Mouse (Mus musculus) spleen, adult 18-20 months (tissue): ENCODE results near the gene Cdkl4.
"Not testable (repeated sequence)": the region's sequence is repeated elsewhere in the genome, so short reads cannot be mapped to it uniquely, and the experiment has no call there.

ENCODE experiments used
- DNase-seq, 2 experiments: peaks; one replicate each; pipeline ENCODE4 v3.0.0; 2022; ENCODE audit warnings: mixed read lengths in 2 of 2

The Cdkl4 gene

GRCm38 (mm10) chr17:80562792-80563191 lies 14.8 kb downstream of the Cdkl4 start:
- no peak for DNase-seq

GRCm38 (mm10) chr17:80560669-80561401 lies 16.8 kb downstream of the Cdkl4 start:
- DNase-seq: peak; percentile 54 to 78

DNA sequence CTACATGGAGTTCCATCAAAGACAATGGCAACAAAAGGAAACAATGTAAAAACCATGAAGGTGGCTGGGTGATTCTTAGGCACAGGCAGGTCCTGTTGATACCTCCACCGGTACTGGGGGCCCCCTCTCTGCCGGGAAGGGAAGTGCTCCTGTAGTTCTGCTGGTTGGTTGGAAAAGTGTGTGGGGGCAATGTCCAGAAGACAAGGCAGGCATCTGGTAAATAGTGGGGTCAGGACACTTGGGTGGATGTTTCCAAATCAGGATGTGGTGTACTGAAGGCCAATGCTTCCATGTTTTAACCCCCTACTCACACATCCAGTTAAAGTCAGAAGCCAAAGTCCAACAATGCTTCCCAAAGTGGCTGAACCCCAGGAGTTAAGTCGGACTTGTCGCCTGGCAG lies 17.9 kb downstream of the Cdkl4 start:
- no peak for DNase-seq

- peak in 1 of 2 experiments; percentile 58 for DNase-seq
Observed at GRCm38 (mm10) chr17:80559050-80559449, 18.6 kb downstream of the Cdkl4 start.

- no peak for DNase-seq
Observed at GRCm38 (mm10) chr17:80558583-80558982, 19.0 kb downstream of the Cdkl4 start.

DNA sequence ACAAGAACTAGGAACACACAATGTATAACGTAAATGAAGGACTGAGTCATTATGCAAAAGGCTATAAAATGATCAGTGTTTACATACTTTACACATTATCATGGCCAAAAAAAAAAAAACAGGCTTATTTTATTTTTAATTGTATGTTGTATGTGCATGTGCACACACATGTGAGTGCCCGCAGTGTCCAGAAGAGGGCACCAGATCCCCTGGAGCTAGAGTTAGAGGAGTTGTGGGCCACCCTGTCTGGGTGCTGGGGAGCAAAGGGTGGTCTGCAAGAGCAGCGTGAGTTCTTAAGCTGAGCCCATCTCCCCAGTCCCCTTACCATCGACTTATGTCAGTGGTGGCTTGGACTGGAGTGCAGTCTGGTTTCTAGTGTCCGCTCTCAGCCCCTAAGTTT lies 20.2 kb downstream of the Cdkl4 start:
- no peak for DNase-seq

DNA sequence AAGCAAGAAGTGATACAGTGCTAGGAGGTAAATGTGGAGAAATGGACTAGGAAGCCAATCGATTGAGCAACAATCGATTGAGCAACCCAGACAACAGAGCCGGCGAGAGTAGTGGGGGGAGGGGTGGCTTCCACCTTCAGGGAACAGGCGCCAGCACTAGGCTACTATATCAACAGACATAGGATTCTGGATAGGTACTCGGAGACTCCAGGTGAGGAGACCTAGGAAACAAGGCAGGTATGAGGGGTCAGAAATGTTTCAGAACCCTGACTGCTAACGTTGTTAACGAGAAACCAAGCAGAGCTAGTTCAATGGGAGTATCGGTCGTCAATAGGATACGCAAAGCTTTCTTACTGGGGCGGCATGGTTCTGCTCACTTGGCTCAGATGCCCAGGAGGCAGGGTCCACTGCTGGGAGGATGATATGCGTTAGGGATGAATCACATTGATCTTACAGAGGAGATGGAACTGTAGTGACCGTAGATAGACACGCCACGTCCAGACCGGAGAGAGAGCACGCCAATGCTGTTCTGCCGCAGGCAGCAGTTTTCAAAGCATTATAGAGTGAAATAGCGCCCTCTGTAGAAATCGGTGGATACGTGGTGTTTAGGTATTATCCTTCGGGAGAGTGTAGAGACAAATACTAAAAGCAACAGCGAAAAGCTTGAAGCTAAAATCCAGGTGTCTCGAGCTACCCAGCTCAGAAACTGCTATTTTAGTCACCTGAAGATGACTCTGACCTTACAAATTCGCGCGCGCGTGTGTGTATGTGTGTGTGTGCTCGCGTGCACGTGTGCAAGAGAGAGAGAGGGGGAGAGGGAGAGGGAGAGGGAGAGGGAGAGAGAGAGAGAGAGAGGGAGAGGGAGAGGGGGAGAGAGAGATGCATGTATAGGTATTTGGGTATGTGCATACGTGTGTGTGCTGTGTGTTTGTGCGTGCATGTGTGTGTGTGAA lies 24.0 kb downstream of the Cdkl4 start:
- peak; percentile 30 to 63 for DNase-seq

DNA sequence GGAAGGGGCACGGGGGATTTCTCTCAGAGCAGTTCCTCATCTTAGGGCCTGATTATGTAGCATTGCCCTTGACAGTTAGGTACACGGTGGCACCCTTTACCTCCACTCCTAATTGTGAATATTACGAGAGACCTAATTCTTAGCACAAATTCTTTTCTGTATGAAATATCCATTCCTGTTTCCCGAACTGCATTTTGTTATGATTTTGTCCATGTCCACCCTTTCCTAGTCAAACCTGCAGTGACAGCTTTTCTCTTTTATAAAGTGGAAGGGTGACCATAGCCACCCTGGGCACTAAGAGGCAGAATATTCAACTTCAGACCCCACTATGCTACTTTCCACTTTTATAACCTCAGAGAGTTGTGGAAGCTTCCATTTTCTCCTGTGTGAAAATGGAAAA lies 25.0 kb downstream of the Cdkl4 start:
- no peak for DNase-seq

- DNase-seq: no peak
Observed at GRCm38 (mm10) chr17:80550981-80551380, 26.6 kb downstream of the Cdkl4 start.

DNA sequence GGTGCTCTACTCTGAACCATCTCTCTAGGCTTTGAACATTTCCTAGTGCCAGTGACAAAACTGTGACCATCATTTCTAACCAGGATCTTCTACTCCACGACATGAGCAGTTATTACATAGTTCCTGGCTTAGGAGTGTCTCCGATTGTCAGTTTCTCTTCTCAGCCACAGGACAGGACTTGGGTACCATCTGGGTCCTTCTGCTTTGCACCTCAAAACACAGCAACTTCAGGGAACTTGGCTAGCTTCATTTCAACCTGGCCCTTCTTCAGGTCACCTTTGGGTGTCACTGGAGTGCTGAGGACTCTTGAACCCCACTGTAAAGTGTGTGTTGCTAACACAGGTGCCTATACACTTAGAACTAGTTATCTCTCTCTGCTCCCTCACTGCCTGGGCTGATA lies 30.8 kb downstream of the Cdkl4 start:
- DNase-seq: no peak

GRCm38 (mm10) chr17:80546227-80546626 lies 31.4 kb downstream of the Cdkl4 start:
- no peak for DNase-seq

DNA sequence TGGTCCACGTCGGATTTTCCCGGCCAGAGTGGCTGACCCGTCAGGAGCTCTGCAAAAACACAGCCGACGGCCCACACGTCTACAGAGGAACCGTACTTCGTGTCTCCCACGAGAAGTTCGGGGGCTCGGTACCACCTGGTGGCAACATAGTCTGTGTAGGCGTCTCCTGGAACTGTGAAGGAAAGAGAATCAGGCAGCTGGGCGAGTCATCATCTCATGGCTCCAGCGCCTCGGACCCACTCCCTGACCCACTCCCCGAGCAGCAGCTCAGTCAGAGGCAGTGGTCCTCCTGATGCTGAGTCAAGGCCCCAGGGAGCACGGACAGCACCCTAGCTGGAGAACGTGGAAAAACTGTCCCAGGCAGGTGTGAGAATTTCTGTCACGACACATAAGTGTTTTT lies 34.0 kb downstream of the Cdkl4 start:
- DNase-seq: no peak

DNA sequence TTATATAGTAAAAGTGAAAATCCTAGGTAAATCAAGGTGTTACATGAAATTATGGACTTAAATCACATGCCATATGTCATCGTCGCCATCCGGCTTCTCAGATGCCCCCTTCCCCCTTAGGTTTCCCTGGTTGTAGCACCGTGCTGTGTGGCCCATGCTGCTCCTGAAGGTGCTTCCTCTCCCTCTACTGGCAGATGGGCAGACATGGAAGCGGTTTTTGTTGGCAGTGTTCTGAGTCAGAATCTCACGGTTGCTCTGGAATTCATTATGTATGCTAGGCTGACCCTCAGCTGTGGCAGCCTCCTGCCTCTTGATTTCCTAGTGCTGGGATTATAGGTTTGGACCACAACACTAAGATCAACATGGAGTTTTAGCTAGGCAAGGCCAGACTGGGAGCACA lies 40.5 kb downstream of the Cdkl4 start:
- DNase-seq: no peak

GRCm38 (mm10) chr17:80535633-80536032 lies 42.0 kb downstream of the Cdkl4 start:
- no peak for DNase-seq

- DNase-seq: not testable (repeated sequence)
Observed at GRCm38 (mm10) chr17:80531351-80531750, 46.3 kb downstream of the Cdkl4 start.

- no peak for DNase-seq
Observed at GRCm38 (mm10) chr17:80523231-80523630, 54.4 kb downstream of the Cdkl4 start.

DNA sequence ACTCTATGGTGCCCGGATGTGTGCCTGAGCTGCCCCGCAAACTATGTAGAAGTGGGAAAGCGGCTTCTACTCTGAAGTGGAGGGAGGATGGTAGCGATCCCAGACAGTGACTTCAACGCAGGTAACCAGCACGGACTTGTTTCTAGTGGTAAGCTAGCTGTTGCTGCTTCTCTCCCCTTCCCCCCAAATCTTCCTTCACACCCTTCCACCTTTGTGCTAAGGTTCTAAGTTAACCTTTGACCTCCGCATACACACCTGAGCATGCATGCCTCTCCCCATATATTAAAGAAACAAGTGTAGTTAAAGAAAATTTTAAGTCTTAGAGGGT lies 55.4 kb downstream of the Cdkl4 start:
- no peak for DNase-seq

GRCm38 (mm10) chr17:80521521-80522228 lies 55.9 kb downstream of the Cdkl4 start:
- no peak for DNase-seq

DNA sequence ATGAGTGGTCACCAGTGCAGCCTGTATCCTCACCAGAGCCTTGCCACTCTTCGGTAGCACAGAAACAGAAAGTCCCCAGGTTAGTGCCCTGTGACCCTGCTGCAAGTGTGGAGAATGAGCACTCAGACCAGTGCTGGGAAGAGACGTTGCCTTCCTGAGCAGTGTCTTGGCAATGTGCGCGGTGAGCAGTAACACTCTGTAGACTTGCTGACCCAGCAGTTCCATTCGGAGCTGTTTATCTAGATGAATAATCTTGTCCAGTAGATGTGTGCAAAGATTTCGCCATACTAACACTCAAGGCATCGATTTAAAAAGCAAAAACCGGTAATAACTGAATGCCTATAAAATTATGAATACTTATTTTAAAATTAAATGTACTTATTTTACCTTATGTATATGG lies 57.1 kb downstream of the Cdkl4 start:
- no peak for DNase-seq

DNA sequence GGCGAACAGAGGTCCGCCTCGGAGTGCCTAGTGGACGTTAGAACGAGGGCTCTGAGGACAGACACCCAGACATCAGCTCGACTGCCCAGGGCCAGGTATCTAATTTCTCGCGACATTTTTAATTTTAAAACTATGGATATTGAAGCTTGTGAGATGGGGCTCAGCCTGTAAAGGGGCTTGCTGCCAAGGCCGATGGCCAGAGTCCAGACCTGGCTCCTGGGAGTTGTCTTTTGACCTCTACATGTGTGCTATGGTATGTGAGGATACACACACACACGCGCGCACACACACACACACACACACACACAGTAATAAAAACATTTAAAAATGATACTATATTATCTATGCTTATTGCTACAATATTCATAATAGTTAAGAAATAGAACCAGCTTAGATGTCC lies 58.8 kb downstream of the Cdkl4 start:
- DNase-seq: no peak

GRCm38 (mm10) chr17:80517244-80517643 lies 60.4 kb downstream of the Cdkl4 start:
- DNase-seq: no peak

GRCm38 (mm10) chr17:80515956-80516355 lies 61.7 kb downstream of the Cdkl4 start:
- DNase-seq: no peak

- DNase-seq: no peak
Observed at GRCm38 (mm10) chr17:80515513-80515912, 62.1 kb downstream of the Cdkl4 start.

GRCm38 (mm10) chr17:80513766-80514165 lies 63.8 kb downstream of the Cdkl4 start:
- no peak for DNase-seq
